Mouse (Mus musculus) thymus, postnatal 4 days (tissue): ENCODE data around the gene Large2.
A peak's percentile ranks its signal among the peaks of the same experiment; 100 is the strongest.
"Not testable (repeated sequence)": the region's sequence is repeated elsewhere in the genome, so short reads cannot be mapped to it uniquely, and the experiment has no call there.

Source experiments
- DNase-seq: peaks from one replicate; pipeline ENCODE4 v3.0.0; 2021

Gene Large2

DNA sequence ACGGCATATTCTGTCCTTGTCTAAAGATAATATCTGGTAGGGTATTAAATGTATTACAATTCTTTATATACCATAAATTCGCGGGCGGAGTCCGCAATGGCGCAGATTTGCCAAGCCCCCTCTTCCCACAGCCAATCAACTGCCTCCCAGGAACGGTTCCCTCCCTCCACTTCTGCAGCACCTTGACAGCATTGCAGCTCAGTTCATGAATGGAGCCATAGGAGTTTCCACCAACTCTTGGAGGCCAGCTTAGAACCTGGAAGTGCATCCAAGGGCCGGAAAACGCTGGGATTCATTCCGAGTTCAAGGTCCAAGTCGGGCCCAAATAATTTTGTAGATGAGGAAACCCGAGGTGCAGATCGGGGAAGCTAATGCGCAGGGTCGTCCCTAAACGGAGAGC, at the start of gene Large2, which contains the start of gene Pex16:
Large2 (minus strand) TSS at position 356 of the 400 bp plus-strand sequence.
Pex16 (plus strand) TSS at position 163 of the 400 bp plus-strand sequence.
- peak; percentile 63 for DNase-seq

DNA sequence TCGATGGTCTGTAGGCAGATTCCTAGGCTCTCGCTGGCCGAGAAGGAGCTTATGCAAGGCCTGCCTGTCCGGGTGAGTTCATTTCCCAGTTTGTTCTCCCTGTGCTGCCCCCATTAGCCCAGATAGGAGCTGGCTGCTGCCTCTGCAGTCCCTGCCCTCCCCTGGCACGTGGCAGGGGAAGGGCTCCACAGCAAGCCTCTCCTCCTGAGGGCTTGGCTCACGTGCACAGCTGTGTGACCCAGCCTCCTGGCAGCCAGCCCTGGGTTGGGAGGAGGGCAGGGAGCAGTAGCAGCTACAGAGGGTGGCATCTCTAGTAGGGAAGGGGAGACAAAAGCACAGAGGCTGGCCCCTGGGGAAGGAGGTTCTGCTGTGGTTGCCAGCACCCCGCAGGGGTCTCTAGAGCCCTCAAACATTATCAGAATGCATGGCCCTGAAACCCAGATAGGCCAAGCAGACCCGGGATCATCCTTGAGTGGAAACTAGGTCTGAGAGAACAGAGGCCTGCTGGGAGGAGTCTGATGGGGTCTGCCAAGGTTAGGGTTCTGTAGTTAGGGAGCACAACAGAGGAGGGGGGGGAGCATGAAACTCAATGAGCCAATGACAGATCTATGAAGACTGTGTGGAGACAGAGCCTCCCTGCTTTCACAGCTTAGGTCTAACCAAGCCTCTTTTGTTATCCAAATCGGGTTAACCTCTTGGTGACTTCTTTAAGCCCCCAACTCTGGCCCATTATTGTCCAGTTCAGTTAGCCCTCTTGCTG, 49.2 kb upstream of the Large2 start:
- DNase-seq: no peak

DNA sequence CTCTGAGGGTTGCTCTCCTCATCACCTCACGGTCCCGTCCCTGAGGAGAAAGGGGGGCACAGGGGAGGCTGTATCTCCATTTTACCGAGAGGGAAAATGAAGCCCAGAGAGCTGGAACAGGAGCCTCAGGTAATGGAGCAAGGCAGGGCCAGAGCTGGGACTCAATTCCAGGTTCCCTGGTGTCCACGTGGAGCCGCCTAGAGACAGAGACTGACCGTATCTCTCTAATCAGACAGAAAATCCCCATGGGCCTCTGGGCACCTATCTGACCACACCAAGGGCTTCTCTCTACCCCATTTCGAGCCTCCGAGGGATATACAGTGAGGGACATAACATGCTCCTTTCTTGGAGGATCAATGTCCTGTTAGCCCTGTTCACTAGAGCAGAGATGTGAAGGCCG, 48.5 kb upstream of the Large2 start:
- DNase-seq: no peak

DNA sequence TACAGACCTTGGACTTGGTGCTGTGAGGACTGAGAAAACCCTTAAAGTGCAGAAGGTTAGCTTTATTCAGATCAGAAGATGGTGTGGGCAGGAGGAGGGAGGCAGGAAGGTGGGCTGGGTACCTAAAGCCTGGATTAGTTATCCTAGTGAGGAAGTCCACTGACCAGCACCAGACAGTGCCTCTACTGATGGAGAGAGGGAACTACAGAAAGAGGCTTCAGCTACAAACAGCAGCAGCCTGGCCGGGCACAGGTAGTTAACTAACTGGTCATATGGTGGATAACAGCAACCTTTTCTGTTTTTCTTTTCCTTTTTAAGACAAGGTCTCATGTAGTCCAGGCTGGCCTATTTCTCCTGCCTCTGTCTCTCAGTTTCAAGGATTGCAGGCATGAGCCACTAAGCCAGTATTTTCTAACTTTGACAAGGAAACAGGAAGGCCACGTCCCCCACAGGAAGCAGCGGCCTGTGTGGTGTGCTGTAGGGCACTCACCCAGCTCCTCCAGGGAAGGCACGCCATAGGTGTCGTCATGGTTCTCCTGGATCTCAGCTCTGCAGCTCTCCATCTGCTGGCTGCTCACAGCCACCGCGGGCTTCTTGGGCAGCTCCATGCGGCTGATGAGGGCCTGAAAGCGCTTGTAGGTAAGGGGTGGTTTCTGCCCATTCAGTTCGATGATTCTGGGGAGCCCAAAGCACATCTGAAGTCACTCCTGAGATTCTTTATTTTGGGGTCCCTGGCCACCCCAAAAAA, 47.9 kb upstream of the Large2 start:
- DNase-seq: no peak

DNA sequence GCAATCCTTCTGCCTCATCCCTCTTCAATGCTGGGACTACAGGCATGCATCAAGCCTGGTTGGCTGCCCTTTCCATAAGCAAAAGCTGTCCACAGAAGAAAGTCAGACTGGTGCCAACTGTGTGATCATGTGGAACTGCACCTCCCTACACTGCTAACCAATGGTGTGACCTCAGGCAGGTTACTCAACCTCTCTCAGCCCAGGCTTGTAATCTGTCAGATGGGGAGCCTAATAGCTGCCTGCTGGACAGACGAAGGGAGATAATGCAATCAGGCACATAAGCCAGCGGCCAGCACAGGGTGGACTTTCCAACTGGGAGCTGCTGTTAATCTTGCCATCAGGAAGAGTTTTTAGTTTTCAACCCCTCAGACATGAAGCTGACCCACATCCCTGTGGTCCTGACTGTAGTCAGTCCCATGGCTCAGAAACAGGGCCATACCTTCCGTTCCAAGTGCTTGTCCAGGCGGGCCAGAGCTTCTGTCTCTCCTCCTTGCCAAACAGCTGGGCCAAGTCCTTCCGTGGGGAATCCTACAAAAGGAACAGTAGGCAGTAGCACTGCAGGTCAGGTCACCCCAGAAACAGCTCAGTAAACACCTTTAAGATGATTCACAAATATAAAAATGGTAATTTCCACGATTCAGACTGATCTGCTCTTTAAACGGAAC, 47.2 kb upstream of the Large2 start:
- no peak for DNase-seq

DNA sequence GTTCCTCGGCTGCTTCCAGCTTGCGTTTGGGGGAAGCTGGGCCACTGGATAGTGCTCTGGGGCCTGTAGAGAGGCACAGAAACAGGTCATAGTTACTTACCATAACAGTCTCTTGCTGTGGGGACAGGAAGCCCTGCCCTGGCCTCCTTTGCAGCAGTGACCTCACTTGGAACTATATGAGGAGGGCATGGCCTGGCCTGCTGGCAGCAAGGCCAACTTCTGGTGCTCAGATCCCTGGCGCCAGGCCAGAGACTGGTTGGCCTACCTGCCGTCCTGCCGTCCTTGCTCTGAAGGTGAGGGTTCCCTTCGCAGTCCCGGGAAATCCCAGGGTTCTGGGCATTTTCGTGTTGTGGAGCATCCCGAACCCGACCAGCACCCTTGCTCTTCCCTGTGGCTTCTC, 37.0 kb upstream of the Large2 start:
- DNase-seq: no peak

DNA sequence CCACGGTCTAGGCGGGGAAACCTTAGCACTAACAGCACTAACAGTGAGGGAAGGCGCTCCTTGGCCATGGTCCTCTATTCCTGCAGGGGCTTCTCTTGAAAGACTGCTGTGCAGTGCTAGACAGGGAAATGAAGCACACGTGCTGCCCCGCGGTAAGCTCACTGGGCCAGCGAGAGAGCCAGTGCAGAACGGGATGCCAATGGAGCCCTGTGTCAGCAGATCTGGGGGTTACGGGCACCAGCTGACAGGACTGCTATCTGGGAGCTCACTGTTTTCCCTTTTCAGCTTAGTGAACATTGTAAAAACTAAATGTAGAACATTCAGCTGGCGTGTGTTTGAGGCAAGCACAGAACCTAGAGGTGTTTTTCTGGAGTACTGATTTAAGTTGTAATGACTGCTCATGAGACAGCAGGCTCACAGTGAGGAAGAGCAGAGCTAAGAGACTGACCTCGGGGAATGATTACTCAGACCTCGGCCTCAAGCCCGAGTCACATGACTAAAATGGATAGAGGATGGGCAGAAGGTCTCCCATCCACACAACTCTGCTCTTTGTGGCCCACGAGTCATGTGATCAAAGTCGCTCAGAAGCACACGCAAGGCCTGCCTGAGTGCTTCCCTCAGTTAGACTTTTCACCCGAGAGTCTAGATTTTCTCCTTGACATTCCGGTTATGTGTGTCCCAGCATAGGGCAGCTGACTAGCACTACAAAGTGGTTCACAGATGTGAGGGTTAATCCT, 33.8 kb upstream of the Large2 start:
- DNase-seq: no peak

DNA sequence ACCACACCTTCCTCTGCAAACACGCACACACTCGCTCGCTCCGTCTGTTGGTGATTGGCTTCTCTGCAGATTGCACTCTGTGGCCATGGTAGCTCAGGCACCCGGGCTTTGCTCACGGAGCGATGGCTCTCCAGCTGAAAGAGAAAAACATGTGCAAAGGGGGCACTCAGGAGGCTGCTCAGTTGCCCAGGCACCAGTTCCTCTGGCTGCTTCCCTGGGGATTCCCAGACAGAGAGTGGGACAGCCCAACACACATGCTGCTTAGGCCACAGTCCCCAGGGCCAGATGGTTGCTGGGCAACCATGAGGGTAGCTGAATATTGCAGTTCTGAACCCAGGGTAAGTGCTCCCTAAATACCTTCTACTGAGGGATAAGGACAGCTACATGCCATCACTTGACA, 31.0 kb upstream of the Large2 start:
- DNase-seq: no peak

DNA sequence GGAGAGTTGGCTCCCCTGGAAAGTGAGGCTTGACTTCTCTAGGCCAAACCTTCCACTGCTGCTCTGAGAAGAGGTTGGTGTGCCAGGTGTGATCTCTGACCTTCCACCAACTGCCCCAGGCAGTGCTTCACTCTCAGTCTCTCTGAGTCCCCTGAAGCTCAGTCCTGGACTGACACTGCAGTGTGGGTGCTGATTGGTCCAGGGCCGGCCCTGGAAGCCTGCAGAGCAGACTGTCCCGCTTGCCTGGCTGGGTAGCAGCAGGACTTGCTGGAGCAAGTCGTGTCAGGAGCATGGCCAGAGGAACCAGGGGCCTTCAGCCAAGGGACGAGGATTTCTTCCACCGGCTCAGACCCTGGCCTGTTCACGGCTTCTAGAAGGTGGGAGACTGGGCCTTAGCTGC, 30.1 kb upstream of the Large2 start:
- no peak for DNase-seq

DNA sequence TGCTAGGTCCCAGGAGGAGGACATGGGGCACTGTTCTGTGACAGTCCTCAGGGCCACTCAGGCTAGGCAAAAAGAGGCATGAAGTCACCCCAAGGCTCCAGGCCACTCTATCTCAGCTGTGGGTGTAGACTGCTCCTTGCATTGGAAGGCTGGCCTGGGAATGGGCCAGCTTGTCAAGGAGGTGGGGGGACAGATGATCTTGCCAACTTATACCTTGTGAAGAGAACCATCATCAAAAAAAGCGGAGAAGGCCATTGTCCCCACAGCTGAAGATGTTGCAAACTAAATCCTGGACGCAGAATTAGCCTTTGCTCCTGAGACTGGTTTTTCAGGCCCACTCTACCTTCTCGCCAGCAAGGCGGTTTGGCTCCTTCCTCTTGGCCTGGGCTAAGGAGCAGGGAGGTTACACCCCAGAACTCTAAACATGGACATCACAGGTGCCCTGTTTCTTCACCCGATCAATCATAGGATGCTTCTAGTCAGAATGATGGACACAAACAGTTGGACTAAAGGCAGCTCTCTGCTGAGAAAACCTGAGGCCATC, 29.2 kb upstream of the Large2 start:
- no peak for DNase-seq

DNA sequence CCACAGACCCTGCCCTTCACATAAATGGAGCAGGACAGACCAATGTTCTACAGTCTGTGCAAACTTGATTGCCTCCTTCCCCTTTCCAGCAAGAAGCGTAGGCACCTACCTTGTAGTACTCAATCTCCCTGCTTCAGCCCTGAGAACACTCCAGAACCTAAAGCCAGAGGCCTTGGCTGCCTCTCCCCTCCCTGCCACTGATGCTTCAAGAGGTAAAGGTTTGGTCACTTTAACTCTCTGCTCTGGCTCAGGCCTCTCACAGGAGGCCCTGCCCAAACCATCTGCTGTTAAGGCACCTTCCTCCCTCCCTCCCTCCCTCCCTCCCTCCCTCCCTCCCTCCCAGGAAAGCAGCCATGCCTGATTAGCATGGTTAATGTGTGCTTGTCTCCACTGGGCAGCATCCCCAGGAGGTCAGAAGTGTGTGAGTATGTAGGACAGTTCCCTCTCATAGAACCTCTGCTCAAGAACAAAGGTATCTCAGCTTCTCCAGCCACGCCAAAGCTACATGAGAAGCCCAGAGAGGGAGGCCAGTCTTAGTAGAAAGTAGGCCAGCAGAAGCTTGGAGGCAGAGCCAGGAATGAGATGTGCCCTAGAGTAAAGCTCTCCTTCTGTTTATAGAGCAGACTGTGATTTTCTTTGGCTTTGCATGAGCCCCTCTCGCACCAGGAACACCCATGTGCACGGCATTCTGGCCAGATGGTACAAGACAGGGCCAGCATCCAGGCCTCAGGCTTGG, 28.1 kb upstream of the Large2 start:
- DNase-seq: no peak

DNA sequence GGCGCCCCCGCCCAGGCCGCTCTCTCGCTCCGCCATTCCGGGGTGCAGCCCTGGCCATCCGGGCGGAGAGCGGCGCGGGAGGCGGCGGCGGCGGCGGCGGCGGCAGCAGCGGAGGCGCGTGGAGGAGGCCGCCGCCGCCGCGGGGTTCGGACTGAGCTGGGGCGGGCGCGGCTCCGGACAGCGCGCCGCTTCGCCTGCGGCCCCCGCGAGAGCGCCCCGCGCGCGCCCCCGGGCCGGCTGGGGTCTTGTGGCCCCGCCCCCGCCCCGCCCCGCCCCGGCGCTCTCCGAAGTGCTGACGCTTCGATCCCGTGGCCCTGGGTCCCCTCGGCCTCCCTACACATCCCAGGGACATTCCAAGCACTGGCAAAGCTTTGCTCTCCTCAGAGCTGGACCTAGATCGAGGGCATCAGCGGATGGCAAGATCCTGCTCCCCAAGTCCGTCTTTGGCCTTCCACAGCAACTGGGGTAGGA, 26.5 kb upstream of the Large2 start, which contains the start of gene Mapk8ip1:
Mapk8ip1 (minus strand) TSS at position 173 of the 471 bp plus-strand sequence.
- DNase-seq: no peak

DNA sequence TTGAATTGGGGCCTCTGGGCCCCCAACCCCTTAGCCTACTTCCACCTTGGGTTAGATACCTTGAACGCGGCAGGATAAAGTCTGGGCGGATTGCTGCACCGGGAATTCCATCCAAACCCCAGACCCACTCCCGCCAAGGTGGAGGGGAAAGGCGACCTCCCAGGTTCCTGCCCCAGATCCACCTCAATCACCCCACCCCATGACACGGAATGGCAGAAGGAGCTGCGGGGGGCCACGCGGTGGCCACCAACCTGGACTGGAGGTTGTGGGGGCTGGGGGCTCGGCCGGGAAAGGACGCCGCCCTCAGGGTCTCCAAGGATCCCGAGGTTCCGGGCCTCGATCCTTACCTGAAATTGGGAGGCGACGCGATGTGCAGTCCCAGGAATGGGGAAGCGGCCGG, 26.0 kb upstream of the Large2 start:
- no peak for DNase-seq

DNA sequence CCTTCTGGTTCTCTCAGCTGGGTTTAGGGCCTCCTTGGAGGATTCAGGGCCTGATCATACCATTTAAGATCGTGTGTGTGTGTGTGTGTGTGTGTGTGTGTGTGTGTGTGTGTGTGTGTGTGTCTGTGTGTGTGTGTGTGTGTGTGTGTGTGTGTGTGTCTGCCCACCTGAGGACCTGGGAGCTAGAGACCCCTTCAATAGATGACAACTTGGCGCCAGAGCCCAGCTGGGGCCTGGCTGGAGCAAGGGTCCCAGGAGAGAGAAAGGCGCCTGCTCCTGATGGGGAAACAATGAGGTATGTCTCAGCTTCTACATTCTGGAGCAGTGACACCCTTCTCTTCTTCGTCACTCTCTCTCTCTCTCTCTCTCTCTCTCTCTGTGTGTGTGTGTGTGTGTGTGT, 25.2 kb upstream of the Large2 start:
- not testable (repeated sequence) for DNase-seq

DNA sequence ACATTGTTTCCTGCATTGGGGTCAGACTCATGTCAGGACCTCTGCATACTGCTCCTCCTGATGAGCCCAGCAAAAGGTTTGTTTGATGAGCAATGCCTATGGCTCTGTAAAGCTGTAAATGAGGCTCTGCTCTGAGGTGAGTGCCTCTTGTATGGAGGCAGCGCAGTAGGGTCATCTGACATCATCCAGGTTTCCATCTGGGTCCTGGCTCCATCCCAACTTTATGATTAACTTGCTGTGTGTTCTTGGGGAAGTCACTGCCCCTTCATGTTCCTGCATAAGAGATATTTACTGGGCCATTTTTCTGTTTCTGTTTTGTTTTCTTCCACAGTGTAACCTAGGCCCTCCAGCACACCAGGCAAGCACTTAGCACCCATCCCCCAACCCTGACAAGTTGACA, 22.8 kb upstream of the Large2 start:
- no peak for DNase-seq

DNA sequence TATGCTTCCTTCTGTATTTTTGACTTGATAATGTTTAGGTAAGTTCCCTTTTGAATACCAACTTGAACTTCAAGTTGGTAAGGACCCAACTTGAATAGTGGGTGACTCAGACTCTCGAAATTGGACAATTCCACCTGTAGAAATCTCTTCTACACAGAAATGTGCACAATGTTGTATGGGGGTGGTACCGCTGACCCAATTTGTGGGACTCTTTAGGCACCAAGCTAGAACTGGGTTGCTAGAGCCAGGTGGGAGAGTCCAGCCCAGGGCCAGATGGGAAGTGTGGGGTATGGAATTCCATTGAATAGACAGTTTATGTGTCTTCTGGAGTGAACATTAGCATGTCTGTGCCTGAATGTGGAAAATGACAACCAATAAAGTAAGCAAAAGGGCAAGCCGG, 20.9 kb upstream of the Large2 start:
- no peak for DNase-seq

DNA sequence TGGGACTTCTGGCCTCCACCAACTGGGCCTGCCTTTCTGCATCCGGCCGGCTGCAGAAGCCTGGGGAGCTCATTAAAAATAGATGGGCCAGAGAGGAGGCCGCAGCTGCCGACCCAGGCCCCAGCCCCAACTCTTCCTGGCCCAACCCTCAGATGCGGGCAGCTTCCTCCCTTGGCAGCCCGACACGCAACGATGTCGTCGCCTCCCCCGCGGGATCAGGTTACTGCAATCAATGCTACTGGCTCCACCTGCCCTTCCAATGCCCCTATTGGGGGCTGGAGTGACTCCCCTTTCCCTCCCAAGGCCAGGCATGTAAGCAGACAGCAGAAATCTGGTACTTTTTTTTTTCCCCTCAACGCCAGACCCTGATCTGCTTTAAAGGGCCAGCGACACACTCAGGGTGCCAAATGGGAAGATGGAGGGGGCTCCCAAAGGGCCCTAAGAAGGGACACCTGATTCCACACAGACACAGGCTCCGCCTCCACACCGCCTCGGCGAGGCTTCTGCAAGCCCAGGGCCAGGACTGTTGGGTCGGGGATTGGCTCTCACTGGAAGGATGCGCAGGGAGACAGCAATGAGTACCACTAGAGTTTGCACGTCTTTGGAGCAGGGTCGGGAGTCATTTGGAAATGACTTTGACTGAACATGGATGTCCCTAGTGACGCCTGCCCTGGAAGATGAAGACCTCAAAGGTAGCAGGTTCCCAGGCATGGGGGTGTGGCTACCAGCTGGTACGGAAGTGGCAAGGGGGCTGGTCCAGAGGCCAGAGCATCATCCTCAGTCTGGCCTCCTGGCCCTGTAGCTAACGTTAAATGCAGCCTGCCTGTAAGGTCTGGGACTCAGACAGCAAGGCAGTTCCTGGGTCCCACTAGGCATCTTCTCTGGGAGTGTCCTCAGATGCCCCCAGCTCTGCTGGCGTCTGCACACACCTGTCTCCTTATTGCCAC, 17.9 kb upstream of the Large2 start:
- no peak for DNase-seq

DNA sequence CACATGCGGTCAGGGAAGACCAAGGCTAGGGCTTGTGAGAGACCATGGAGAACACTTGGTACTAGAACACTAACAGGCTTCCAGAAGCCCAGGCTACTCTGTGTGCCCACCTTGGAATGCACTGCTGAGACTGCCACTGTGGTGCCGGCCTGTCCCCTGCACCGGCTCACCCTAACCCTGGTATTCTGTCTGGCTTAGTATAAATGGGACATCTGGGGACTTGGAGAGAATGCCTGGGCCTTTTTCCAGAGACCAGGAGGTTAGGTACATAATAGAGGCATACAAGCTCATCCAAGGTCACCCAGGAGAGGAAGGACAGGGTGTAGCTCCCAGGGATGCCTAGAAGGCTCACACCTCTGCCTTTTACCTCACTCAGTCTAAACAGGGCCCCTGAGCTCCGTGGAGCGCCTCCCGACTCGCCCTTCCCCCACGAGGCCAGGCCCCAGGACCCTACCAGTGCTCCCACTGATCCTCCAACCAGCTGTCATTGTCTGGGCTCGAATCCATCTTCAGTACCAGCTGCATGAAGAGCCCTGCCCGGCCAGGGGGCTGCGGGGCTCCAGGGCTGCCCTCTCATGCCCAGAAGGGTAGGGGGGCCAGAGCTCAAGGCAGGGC, 17.1 kb upstream of the Large2 start:
- no peak for DNase-seq

DNA sequence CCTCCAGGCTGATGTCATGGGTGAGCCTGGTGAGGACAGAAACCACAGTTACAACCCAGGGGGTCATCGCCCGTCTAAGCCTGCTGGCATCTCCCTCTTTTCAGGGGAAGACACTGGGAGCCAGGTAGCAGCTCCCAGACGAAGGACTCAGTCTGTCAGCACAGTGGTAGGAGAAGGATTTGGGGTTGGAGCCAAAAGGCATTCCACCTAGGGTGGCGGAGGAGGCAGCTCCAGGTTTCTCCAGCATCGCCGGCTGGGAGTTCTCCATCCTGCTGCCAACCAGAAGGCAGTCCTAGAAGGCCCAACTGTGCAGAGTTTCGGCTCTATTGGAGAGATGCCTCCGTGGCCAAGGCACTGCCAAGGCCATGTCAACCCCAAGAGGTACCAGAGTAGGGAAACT, 16.4 kb upstream of the Large2 start:
- DNase-seq: no peak
